Mouse (Mus musculus) splenic B cell, adult 2 months (primary cell): Measurements from ENCODE around the gene Gm37419.

ENCODE experiments used
- DNase-seq: peaks from one replicate; pipeline ENCODE4 v3.0.0-alpha.2; 2011; ENCODE audit warnings: low read depth, low spot score
- H3K27me3 ChIP-seq: 2 replicates; pipeline ENCODE4 v1.6.1; 2012; ENCODE audit warnings: mild to moderate bottlenecking, low read length, moderate library complexity, mixed read lengths; ENCODE audit not compliant: control insufficient read depth, poor library complexity, insufficient read depth, severe bottlenecking
- H3K36me3 ChIP-seq: 2 replicates; pipeline ENCODE4 v1.6.1; 2012; ENCODE audit warnings: mild to moderate bottlenecking, low read length, moderate library complexity, mixed read lengths; ENCODE audit not compliant: control insufficient read depth, poor library complexity, insufficient read depth, severe bottlenecking

The Gm37419 gene

GRCm38 (mm10) chr16:23988466-23989208 lies at the start of gene Gm37419, which contains the start of gene Bcl6:
Gene Gm37419 (plus strand): TSS chr16:23988482.
Gene Bcl6 (minus strand): TSS chr16:23988852.
- peak; percentile 90 for DNase-seq
- no peaks in the 10 kb centered on the region for H3K27me3 ChIP-seq
- H3K36me3 ChIP-seq: no peaks in the 10 kb centered on the region

- no peak for DNase-seq
- Histone ChIP-seq H3K27me3 (no peaks in the 10 kb centered on the region), H3K36me3 (no peaks in the 10 kb centered on the region)
Observed at GRCm38 (mm10) chr16:23944801-23945200, 43.5 kb upstream of the Gm37419 start.

- no peak for DNase-seq
- Histone ChIP-seq H3K36me3 (no peaks in the 10 kb centered on the region), H3K27me3 (no peaks in the 10 kb centered on the region)
Observed at GRCm38 (mm10) chr16:23947654-23948053, 40.6 kb upstream of the Gm37419 start.

- DNase-seq: no peak
Observed at GRCm38 (mm10) chr16:23952101-23952727, 36.1 kb upstream of the Gm37419 start.

GRCm38 (mm10) chr16:23953189-23953958 lies 34.9 kb upstream of the Gm37419 start:
- Histone ChIP-seq H3K27me3 (no peaks in the 10 kb centered on the region), H3K36me3 (no peaks in the 10 kb centered on the region)
- peak; percentile 73 for DNase-seq

More at GRCm38 (mm10) chr16:23952101-23952727, 36.1 kb upstream of the Gm37419 start:
- H3K27me3 ChIP-seq: no peaks in the 10 kb centered on the region
- no peaks in the 10 kb centered on the region for H3K36me3 ChIP-seq

GRCm38 (mm10) chr16:23953959-23954260 lies 34.4 kb upstream of the Gm37419 start:
- Histone ChIP-seq H3K36me3 (no peaks in the 10 kb centered on the region), H3K27me3 (no peaks in the 10 kb centered on the region)
- DNase-seq: no peak

GRCm38 (mm10) chr16:23958938-23959337 lies 29.3 kb upstream of the Gm37419 start:
- DNase-seq: no peak
- H3K27me3 ChIP-seq: no peaks in the 10 kb centered on the region
- no peaks in the 10 kb centered on the region for H3K36me3 ChIP-seq

GRCm38 (mm10) chr16:23962401-23962800 lies 25.9 kb upstream of the Gm37419 start:
- H3K27me3 ChIP-seq: no peaks in the 10 kb centered on the region
- peak; percentile 74 for DNase-seq
- peaks cover 10% of the 10 kb centered on the region for H3K36me3 ChIP-seq

GRCm38 (mm10) chr16:23963896-23964668 lies 24.2 kb upstream of the Gm37419 start:
- H3K36me3 ChIP-seq: peaks cover 18% of the 10 kb centered on the region

GRCm38 (mm10) chr16:23964706-23965367 lies 23.4 kb upstream of the Gm37419 start:
- no peak for DNase-seq
- H3K27me3 ChIP-seq: no peaks in the 10 kb centered on the region
- peaks cover 20% of the 10 kb centered on the region for H3K36me3 ChIP-seq

More at GRCm38 (mm10) chr16:23963896-23964668, 24.2 kb upstream of the Gm37419 start:
- no peak for DNase-seq
- no peaks in the 10 kb centered on the region for H3K27me3 ChIP-seq

GRCm38 (mm10) chr16:23966066-23966465 lies 22.2 kb upstream of the Gm37419 start:
- DNase-seq: no peak
- peaks cover 20% of the 10 kb centered on the region for H3K36me3 ChIP-seq
- H3K27me3 ChIP-seq: no peaks in the 10 kb centered on the region

- Histone ChIP-seq H3K36me3 (peaks cover 24% of the 10 kb centered on the region), H3K27me3 (no peaks in the 10 kb centered on the region)
- peak; percentile 66 for DNase-seq
Observed at GRCm38 (mm10) chr16:23967301-23967700, 21.0 kb upstream of the Gm37419 start.

- no peak for DNase-seq
- H3K36me3 ChIP-seq: peaks cover 30% of the 10 kb centered on the region
- H3K27me3 ChIP-seq: no peaks in the 10 kb centered on the region
Observed at GRCm38 (mm10) chr16:23968888-23969287, 19.4 kb upstream of the Gm37419 start.

- no peak for DNase-seq
- Histone ChIP-seq H3K36me3 (peaks cover 31% of the 10 kb centered on the region), H3K27me3 (no peaks in the 10 kb centered on the region)
Observed at GRCm38 (mm10) chr16:23969919-23970318, 18.4 kb upstream of the Gm37419 start.
